Mouse (Mus musculus) left cerebral cortex, postnatal 25 days (tissue): ENCODE measurements at regions not wholly inside any gene's neighbourhood (a gene's known extent, or its start where the extent isn't known, plus 50 kb on each side); places are given as distances from the start of the nearest gene placed in this dataset.

Experiments
- DNase-seq, 2 experiments: peaks; one replicate each; pipeline ENCODE4 v3.0.0; 2022; ENCODE audit warnings: low spot score in 2 of 2, mixed read lengths in 1 of 2
- intact Hi-C: fragments of 180-260 bp; cut with DNase I; formaldehyde crosslinking; loops from one replicate; pipeline ENCODE4 v1.15.1; 2025

DNA sequence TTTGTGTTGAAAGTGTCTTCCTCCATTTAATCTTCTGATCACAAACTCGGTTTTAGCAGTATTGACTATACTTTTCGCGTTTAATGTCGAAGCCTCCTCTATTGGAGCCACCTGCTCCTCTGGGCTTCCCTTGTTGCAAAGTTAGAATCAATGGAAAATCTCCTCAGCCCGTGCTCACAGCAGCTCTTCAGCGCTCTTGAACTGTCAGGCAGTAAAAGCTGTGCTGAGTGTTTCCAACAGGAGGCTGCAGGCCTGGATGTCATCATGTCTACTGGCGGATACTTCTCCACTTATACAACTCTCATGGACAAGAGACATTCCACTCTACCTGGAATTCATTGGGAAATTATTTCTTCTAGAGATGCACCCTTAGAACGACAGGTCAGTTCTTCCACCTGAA, 380.4 kb upstream of the Crim1 start:
- intact Hi-C loops: no loop called here
- DNase-seq: no peak

DNA sequence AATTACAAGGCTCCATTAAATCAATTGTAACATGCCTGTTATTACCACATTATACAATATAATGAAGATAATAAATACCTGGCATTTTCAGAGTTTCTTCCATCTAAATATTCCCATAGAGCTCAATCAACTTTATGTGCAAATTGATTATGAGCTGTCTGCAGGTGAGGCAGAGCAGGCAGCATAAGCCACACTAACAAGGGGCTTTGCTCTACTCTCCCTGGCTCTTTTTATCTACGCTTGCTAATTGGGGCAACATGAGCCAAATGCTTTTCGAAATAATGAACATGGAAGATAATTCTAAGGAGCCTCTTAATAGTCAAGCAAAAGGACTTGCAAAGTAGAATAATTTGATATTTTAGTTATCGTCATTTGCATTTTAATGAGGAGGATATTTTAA, 356.1 kb upstream of the Crim1 start:
- DNase-seq: no peak
- intact Hi-C loops: no loop called here

DNA sequence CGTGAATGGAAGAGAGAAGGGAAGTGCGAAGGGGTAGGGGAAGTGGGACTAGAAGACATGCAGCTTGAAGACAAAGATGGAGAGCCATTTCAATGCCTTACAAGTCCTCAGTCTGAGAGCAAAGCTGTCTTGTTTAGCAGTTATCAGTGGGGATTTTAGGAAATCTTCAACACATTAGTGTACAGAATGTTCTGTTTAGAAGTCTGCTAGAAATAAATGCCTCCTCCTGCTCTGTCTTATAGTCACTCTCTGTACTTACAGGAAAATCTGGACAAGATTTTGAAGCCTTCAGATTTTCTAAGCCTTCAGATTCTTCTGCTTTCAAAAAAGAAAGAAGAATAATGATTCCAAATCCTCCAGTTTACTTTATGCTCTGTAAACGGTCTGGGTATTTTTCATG, 325.6 kb upstream of the Crim1 start:
- DNase-seq: peak in 1 of 2 experiments; percentile 28
- intact Hi-C loops: loop anchor here (10.0 kb wide), 1 partner anchor 290 kb away; no protein-coding TSS in a partner anchor

DNA sequence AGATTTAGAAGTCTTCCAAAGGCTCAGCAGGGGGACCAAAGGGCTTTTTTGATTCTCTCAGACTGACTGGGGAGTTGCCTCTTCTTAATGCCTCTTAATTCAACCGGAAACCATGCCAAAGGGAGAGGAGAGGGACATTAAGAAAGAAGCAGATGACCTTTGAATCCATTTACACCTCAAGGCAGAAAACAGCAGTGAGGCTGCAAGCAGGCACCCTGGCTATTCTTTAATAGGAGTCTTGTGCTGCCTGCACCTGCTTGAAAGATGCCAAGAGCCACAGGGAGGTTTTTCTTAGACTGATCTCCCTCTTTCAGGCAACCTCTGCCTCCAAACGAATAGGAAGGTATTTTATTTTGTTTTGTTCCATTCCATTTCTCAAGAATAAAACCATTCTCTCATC, 323.0 kb upstream of the Crim1 start:
- intact Hi-C loops: loop anchor here (10.0 kb wide), 1 partner anchor 288 kb away; no protein-coding TSS in a partner anchor
- no peak for DNase-seq

DNA sequence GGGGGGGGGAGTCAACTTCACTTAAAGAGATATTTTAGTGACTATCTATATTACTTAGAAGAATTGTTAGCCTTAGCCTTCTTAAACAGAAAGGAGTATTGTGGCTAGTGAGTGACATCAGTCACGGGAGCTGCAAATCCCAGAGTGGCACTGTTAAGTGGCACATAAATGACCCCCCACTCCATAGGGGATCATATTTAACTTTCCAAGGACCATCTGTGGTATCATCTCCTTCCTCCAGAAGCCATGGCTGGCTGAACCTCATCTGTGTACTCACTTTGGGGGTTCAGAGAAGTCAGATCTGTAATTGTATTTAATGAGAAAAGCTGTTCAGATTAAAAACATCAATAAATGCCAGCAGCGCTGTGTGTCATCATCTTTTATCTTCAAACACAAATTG, 314.9 kb upstream of the Crim1 start:
- no peak for DNase-seq
- intact Hi-C loops: no loop called here

DNA sequence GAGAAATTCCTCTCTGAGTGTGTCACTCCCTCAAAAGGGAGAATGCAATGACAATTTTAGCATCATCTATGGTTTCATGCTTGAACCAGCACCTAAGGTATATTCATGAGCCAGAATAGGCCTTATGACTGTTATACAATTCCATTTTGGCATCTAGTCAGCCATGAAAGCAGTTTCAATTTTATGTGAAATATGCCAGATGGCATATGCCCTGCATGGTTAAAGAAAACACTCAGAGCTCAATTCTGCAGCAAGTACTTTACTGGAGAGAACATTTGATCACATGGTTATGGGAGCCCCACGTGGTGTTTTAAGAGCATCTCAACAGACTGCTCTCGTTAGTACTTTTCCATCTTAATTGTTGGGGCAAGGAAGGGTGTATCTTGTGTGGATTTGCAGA, 310.9 kb upstream of the Crim1 start:
- intact Hi-C loops: no loop called here
- DNase-seq: peak; percentile 21 to 85

DNA sequence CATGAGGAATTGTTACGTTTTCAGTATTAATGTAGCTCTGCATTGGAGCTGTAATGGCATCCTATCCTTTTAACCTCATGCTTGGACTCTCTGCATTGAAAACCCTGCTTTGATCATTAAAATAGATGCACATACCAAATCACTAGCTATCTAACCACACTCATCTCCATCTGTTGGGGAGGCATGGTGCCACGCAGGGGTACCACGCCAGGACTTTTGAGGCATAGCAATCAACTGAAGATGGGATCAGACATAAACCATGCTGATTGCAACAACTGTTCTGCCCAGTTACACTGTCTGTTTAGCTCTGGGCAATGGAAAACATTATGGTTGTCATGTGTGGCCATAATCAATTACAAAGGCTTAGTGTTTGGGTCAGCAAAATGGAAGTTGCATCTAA, 295.6 kb upstream of the Crim1 start:
- intact Hi-C loops: no loop called here
- DNase-seq: no peak

DNA sequence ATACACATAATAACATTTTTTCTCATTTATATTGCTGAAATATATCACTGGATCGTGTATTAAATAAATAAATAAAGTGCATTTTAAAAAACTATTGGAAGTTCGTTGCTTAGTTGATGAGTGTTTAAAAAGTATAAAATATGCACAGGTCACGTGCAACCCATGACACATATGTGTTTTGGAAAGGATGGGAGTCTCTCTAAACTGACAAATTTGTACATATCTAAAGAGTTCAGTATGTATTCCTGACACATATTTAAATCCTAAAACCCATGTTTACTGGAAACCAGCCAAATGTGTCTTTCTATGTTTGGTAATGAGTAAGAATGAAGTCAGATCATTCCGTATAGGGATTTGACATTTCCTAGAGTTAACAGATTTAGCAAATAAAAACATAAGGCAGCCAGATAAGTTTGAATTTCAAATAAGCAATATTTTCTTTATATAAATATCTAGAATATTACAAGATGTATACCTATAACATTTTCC, 286.0 kb upstream of the Crim1 start:
- no peak for DNase-seq

DNA sequence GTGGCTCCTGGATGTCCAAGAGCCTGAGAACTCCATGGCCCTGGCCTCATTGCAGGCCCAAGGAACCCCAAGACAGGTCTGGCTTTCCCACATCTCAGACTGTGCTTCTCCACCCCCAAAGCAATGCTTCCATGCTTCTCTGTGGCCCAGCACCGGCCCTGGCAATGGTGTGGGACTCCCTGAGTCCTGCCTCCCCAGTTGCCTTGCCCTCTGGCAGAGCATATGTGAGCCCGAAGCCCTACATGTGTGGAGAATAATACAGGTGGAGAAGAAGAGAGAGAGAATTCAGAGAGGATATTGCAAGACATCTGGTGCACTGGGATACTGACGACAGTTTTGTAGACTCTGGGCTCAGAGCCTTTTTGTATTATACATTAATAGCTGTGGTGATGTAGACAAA, 269.8 kb upstream of the Crim1 start:
- DNase-seq: peak in 1 of 2 experiments; percentile 3
- intact Hi-C loops: no loop called here

More for the DNA sequence above, 286.0 kb upstream of the Crim1 start:
- intact Hi-C loops: no loop called here

DNA sequence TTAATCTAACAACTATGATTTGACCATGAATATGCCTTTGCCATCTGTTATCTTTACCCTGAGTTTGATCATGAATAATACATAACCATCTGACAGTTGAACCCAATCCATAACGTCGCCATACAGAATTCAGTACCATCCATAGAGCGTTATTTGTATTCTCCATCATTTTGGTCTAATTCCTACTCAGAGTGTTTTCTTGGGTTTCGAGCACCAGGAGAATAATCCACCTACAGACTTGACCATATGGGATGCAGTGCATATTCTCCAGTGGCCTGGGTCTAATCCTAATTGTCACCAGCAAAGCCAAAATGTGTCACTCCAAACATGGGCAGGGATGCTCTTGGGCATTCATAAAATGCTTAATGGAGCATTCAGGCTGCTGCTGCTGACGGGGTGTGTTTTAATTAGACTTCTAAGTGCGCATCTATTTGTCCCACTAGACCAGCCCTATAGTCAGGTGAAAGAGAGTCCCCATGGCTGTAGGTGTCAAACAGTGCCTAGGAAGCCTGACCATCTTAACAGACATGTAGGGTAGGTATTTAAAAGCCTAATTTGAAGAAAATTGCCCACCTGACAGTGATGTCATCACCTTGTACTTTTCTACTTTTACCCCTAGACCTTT, 269.0 kb upstream of the Crim1 start:
- DNase-seq: peak in 1 of 2 experiments; percentile 6

DNA sequence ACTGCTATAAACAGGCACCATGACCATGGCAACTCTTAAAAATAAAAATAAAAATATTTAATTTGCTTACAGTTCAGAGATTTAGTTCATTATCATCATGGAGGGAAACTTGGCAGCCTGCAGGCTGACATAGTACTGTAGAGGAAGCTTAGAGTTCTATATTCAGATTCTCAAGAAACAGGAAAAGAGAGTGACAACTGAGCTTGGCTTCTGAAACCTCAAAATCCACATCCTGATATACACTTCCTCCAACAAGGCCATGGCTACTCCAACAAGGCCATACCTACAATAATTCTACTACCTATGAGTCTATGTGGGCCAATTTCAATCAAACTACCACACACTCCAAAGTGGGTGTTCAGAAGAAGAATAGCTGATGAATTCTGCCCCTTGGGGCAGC, 266.9 kb upstream of the Crim1 start:
- intact Hi-C loops: no loop called here
- peak in 1 of 2 experiments; percentile 8 for DNase-seq

More for the DNA sequence above, 269.0 kb upstream of the Crim1 start:
- intact Hi-C loops: no loop called here

DNA sequence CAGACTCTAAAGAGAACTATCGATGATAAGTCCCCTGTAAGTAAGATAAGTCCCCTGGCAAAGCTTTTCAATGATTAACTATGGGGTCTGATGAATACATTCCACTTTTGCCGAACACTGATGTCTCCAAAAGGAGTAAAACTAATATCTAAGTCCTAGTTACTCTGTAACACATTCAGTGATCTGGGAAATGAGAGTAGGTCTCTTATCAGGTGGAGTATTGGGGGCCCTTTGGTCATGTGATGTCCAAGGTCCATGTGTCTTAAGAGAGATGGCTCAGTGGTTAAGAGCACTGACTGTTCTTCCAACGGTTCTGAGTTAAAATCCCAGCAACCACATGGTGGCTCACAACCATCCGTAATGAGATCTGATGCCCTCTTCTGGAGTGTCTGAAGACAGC, 242.0 kb upstream of the Crim1 start:
- no peak for DNase-seq
- intact Hi-C loops: no loop called here

DNA sequence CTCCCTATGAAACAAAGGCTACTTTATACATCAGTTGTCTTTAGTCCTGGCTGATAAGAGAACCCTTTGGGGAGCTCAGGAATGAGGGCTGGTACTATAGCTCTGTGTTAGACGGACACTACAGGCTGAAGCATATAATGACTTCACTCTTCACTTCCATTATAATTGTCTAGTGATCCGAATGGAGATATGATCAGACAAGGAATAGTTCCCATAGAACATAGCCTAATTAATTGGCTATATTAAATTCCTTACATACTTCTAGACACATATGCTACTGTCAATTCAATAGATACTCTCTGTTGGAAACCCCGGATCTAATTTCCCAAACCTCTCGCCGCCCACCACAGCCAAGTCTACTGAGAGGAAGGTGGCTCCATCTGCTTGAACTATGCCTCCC, 238.8 kb upstream of the Crim1 start:
- DNase-seq: no peak

DNA sequence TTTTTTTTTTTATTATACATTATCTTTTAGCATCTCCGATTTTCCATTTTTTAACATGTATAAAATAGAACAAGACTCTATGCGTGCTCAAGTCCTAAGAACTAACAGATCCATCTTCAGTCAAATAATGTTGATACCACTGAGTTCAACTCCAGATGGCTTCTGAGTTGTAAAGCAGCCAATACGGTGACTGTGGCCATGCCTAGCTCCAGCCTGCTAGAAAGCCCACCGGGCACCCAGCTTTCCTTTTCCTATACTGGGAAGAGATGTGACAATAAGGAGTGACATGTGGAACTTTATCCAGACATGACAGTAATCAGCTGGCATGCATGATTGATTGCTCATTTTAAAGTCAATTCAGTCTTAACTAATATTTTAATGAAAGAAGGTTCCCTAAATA, 236.7 kb upstream of the Crim1 start:
- no peak for DNase-seq
- intact Hi-C loops: no loop called here

More for the DNA sequence above, 238.8 kb upstream of the Crim1 start:
- intact Hi-C loops: no loop called here

DNA sequence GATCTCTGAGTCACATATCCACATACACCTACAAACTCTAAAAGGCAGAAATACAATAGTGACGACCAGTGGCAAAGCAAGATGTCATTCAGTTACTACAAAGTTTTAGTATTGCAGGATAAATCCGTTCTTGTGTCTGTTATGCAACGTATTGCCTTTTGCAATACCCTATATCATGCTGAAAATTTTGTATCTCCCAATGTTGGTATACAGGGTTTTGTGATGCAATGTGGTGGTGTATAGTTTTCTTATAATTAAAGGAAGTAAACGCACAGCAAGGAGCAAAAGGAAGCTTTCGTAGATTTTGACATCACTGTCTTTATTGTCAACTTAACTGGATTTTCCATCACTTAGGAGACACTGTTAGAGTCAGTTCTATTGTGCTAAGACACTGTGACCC, 231.5 kb upstream of the Crim1 start:
- intact Hi-C loops: no loop called here
- no peak for DNase-seq

DNA sequence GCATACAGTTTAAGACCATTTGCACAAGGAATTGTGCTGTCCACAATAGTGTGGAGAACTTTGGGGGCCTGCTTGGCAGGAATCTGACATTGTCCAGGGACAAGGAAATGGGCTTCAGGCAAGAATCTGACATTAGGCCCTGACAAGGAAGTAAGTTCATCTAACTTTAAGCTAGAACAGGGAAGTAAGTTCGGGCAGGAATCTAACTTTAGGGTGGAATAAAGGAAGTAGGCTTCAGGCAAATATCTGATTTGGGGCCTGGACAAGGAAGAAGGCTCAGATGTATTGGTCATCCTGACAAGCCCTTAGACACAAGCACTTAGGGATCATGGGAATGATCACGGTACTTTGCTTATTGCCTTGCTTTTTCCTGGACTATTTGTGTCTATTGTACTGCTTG, 230.9 kb upstream of the Crim1 start:
- DNase-seq: peak in 1 of 2 experiments; percentile 8
- intact Hi-C loops: no loop called here
